Mouse (Mus musculus) embryo, embryonic 10.5 days (tissue): ENCODE measurements around the gene Morf4l2.
"Not testable (repeated sequence)": the region's sequence is repeated elsewhere in the genome, so short reads cannot be mapped to it uniquely, and the experiment has no call there.

Experiments
- DNase-seq: peaks from one replicate; pipeline ENCODE4 v3.0.0-alpha.2; 2015; ENCODE audit warnings: low spot score

The Morf4l2 gene

DNA sequence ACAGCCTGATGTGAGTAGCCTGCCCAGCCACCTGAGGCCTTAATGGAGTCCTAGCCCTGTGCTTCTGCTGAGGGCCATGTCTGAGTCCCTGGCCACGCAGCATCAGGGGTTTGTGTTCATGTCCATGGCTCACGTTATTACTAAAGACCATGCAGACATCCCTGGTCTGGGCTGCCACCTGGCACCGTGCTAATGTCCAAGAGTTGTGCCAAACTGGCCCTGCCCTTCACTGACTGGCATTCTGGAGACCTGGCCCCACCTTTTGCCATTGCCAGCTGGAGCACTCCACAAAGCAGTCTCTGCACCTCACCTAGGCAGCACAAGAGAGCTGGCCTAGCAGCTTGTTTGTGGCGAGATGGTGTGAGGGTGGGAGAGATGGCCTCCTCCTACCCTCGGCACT, 50.3 kb downstream of the Morf4l2 start:
- DNase-seq, result no peak

DNA sequence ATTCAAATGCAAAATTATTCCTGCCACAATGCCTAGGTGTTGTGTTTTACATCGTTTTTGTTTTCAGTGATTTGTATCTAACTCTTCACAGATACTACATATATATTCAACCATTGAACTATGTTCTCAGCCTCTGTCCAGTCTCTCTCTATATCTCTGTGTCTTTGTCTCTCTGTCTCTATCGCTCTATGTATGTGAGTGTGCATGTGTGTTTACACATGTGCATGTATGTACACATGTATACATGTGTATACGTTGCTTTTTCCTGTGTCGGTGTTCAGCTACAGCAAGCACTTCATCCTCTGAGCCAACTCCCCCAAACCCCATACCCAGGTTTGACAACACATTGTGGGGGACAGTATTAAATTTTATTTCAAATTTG, 51.2 kb downstream of the Morf4l2 start:
- no peak for DNase-seq

GRCm38 (mm10) chrX:136691606-136692293, 51.7 kb downstream of the Morf4l2 start:
- DNase-seq, result not testable (repeated sequence)
